Mouse (Mus musculus) intestine, embryonic 14.5 days (tissue): ENCODE results near the gene Il22ra2. TPM values are rescaled to one million over a fixed set of nuclear protein-coding genes. Genes with fewer than 3 reads are reported as not detected.
A peak's percentile ranks its signal among the peaks of the same experiment; 100 is the strongest.

ENCODE experiments used
- ATAC-seq: fragments of 200-750 bp; cut with Nextera tagmentation; replicated peaks from 2 replicates; pipeline ENCODE4 v1.8.0; 2017; ENCODE audit warnings: low read depth, moderate number of reproducible peaks, moderate TSS enrichment, moderate library complexity; ENCODE audit not compliant: low FRiP score, low TSS enrichment
- DNase-seq: peaks from one replicate; pipeline ENCODE4 v3.0.0-alpha.2; 2018; ENCODE audit warnings: low spot score
- H3K27ac ChIP-seq: fragments of 300-500 bp; sonication (generic); 2 replicates; pipeline ENCODE4 v1.5.1; 2014; ENCODE audit warnings: low read depth, mild to moderate bottlenecking, control low read depth
- H3K27me3 ChIP-seq: fragments of 300-500 bp; sonication (generic); replicated peaks from 2 replicates; pipeline ENCODE4 v1.6.1; 2014; ENCODE audit warnings: low read length, control low read depth; ENCODE audit not compliant: control insufficient read depth, insufficient read depth
- H3K36me3 ChIP-seq: fragments of 300-500 bp; sonication (generic); 2 replicates; pipeline ENCODE4 v1.6.1; 2014; ENCODE audit warnings: low read length, control low read depth; ENCODE audit not compliant: control insufficient read depth, insufficient read depth
- H3K4me1 ChIP-seq: fragments of 300-500 bp; sonication (generic); replicated peaks from 2 replicates; pipeline ENCODE4 v1.6.1; 2014; ENCODE audit warnings: low read length, control low read depth, mixed read lengths; ENCODE audit not compliant: control insufficient read depth, insufficient read depth
- H3K4me2 ChIP-seq: fragments of 300-500 bp; sonication (generic); 2 replicates; pipeline ENCODE4 v1.6.1; 2014; ENCODE audit warnings: low read length
- H3K4me3 ChIP-seq: fragments of 300-500 bp; sonication (generic); 2 replicates; pipeline ENCODE4 v1.5.1; 2014; ENCODE audit warnings: low read depth, low read length, control low read depth, mixed read lengths
- H3K9ac ChIP-seq: fragments of 300-500 bp; sonication (generic); 2 replicates; pipeline ENCODE4 v1.6.1; 2014; ENCODE audit warnings: mild to moderate bottlenecking, low read length
- H3K9me3 ChIP-seq: fragments of 300-500 bp; sonication (generic); 2 replicates; pipeline ENCODE4 v1.6.1; 2016; ENCODE audit warnings: low read length, control low read depth; ENCODE audit not compliant: control insufficient read depth
- WGBS: fragments of 180-500 bp; shearing (Covaris S2); extraction: QIAGEN DNeasy Blood & Tissue Kit; methylation state at CpG from one replicate; pipeline ENCODE4 v1.1.7; 2014; 5-methylcytosine and 5-hydroxymethylcytosine counted together
- polyA plus RNA-seq: library from polyadenylated mRNA; unstranded; fragments of >200 nt; fragmentation: Nextera tagmentation; extraction: Ambion mirVana; gene quantifications from 2 replicates; pipeline ENCODE4 v1.2.1, GENCODE M21; 2014

The Il22ra2 gene
- not detected in 2 replicates for polyA plus RNA-seq

DNA sequence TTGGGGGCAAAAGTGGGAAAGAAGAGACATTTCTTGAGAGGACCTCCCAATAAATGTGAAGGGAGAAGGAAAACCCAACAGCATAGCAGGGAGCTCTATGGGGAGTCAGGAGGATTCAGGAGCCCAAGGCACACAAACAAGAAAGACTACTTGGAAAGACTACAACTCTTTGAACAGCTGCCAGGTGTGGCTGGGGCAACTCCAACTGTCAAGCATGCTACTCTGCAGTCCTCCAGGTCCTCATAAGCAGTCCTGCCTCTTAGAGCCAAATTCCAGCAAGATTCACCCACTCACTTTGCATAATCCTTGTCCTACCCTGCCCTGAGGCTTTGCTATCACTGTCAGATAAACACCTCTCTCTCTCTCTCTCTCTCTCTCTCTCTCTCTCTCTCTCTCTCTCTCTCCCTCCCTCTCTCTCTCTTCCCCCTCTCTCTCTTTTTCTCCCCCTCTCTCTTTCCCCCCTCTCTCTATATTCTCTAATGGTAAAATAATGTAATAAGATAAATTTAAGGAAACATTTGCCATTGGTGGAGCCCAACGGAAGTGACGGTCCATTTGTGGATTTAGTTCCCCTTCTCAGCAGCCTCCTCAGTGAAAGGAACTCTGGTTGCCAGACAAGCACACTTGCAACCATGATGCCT lies at the start of gene Il22ra2:
TSS of gene Il22ra2 (plus strand) at position 591 of the 641 bp plus-strand sequence.
- Histone ChIP-seq H3K36me3 (no peaks in the 10 kb centered on the region), H3K4me2 (no peak within 1 kb of the TSS), H3K27ac (no peak within 1 kb of the TSS), H3K4me3 (no peak within 1 kb of the TSS), H3K4me1 (no peaks in the 10 kb centered on the region), H3K27me3 (no peaks in the 10 kb centered on the region), H3K9me3 (no peaks in the 10 kb centered on the region), H3K9ac (no peak within 1 kb of the TSS)
- DNase-seq (no peak), ATAC-seq (no peak)
- WGBS, result 95% methylated on average over 2 of the region's 2 CpGs

DNA sequence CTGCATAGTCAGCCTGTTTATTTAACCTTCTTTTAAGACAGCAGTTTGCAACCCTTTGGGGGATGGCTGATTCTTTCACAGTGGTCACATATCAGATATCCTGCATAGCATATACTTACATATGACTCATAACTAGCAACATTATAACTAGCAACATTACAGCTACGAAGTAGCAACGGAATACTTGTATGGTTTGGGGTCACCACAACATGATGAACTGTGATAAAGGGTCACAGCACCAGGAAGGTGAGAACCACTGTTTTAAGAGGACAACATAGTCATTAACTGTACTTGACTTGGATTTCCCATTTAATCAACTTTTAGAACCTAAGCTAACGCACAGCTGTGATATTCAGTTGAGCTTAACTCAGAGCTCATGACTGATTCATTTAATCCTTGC lies 44.2 kb upstream of the Il22ra2 start:
- no peak overlapping the region for H3K4me2 ChIP-seq
- ATAC-seq, result no peak
- H3K9ac ChIP-seq, result no peak overlapping the region
- 87% methylated on average over 3 of the region's 3 CpGs for WGBS
- no peaks in the 10 kb centered on the region for H3K27me3 ChIP-seq
- no peaks in the 10 kb centered on the region for H3K36me3 ChIP-seq
- H3K4me3 ChIP-seq, result no peak overlapping the region
- no peak for DNase-seq
- no peak overlapping the region for H3K27ac ChIP-seq
- no peaks in the 10 kb centered on the region for H3K9me3 ChIP-seq
- no peaks in the 10 kb centered on the region for H3K4me1 ChIP-seq

DNA sequence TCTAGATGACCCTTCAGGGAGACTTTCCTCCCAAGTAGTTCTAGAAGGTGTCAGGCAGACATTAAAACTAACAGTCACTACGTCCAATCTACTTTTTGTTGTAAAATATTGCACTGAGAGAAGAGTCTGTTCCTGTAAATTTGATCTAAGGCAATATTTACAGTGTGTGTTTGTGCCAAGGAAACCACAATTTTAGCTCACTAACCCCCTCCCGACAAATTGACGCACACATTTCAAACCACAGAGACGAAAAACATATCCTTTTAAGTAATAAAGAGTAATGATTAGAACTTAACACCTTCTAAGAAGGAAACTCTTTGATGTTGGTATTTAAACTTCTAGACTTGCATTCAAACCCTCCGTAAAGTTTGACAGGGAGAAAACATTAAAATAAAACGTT lies 43.8 kb upstream of the Il22ra2 start:
- H3K9ac ChIP-seq, result no peak overlapping the region
- H3K27me3 ChIP-seq, result no peaks in the 10 kb centered on the region
- H3K4me1 ChIP-seq, result peaks cover under 1% of the 10 kb centered on the region; the same call in 1 of the 2 replicates
- ATAC-seq (no peak), DNase-seq (no peak)
- H3K27ac ChIP-seq, result no peak overlapping the region
- 76% methylated on average over 6 of the region's 6 CpGs for WGBS
- H3K36me3 ChIP-seq, result no peaks in the 10 kb centered on the region
- no peak overlapping the region for H3K4me3 ChIP-seq
- no peak overlapping the region for H3K4me2 ChIP-seq
- no peaks in the 10 kb centered on the region for H3K9me3 ChIP-seq

DNA sequence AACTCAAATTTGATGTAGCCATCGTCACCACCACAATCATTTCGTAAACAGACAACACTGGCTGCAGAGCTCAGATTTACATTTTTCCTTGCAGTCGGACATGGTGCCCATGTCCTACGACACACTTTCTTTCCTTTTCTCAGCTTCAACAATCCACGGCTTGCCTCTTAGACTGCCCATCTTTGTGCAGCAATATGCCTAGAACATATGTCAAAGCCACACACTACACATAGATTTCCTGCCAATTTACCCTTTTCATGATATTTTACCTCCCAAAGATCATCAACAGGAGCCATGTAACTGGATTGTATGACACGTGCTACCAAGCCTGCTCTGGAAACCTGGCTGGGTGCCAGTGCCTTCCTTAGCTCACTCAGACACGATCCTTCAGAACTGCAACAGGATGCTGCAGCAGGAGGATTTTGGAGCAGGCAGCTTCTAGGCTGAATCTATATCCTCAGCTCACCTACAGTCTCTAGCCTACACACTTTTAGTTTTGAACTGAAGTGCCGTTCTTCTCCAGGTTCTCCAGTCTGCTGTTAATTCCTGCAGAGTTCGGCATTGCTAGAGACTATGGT lies 43.3 kb upstream of the Il22ra2 start:
- Histone ChIP-seq H3K9ac (no peak overlapping the region), H3K36me3 (no peaks in the 10 kb centered on the region), H3K27me3 (no peaks in the 10 kb centered on the region), H3K4me2 (no peak overlapping the region), H3K9me3 (no peaks in the 10 kb centered on the region), H3K27ac (no peak overlapping the region), H3K4me1 (peaks cover 3% of the 10 kb centered on the region; the same call in 1 of the 2 replicates), H3K4me3 (no peak overlapping the region)
- ATAC-seq (no peak), DNase-seq (no peak)
- WGBS, result 65% methylated on average over 9 of the region's 9 CpGs

DNA sequence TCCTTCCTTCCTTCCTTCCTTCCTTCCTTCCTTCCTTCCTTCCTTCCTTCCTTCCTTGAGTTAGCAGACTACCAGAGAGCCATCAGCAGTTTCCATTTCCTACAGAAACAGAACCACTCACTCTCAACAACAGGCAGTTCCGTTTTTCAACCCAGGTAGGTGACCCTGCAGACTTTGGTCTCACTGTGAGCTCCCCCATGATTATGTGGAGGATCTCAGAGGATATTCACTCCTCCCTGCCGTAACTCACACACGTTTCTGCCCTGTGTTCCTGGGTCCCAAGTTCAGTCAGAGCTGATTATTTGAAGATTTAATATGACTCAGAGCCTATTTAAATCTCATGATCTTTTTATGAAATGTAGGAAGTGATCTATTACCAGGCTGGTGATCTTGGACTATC lies 41.1 kb upstream of the Il22ra2 start:
- ATAC-seq (no peak), DNase-seq (no peak)
- peaks cover 3% of the 10 kb centered on the region; the same call in 1 of the 2 replicates for H3K4me1 ChIP-seq
- H3K4me3 ChIP-seq, result no peak overlapping the region
- H3K36me3 ChIP-seq, result no peaks in the 10 kb centered on the region
- WGBS, result 58% methylated on average over 3 of the region's 3 CpGs
- no peak overlapping the region for H3K9ac ChIP-seq
- no peaks in the 10 kb centered on the region for H3K27me3 ChIP-seq
- no peak overlapping the region for H3K27ac ChIP-seq
- H3K4me2 ChIP-seq, result no peak overlapping the region
- no peaks in the 10 kb centered on the region for H3K9me3 ChIP-seq

DNA sequence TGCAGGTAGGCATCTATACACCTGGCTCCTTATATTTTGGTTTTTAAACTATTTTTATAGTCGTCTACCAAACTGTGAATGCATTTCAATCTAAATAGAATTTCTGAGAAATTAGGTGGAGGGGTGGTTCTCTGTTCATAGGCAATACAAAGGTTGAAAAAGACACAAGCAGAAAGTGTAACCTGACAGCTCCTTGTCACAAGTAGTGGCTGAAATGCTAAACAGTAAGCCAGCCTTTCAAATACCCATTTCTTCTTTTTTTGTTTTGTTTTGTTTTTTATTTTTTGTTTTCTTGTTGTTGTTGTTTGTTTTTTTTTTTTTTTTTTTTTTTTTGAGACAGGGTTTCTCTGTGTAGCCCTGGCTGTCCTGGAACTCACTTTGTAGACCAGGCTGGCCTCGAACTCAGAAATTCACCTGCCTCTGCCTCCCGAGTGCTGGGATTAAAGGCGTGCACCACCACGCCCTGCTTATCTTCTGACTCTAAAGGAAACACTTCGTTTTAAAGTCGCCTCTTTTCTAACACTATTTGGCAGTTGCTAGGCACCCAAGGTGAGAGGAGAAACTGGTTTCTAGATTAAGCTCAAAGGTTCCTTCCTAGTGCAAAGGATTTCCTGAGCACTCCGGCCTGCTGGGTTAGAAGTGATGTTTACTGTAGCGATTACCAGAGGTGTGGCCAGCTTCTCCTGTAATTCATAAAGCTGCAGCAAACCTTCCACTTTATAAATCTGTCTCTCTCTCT lies 39.8 kb upstream of the Il22ra2 start:
- H3K4me1 ChIP-seq, result peaks cover 3% of the 10 kb centered on the region; the same call in 1 of the 2 replicates
- no peak overlapping the region for H3K27ac ChIP-seq
- DNase-seq (no peak), ATAC-seq (no peak)
- H3K9ac ChIP-seq, result no peak overlapping the region
- no peak overlapping the region for H3K4me3 ChIP-seq
- 61% methylated on average over 9 of the region's 9 CpGs for WGBS
- no peaks in the 10 kb centered on the region for H3K27me3 ChIP-seq
- H3K36me3 ChIP-seq, result no peaks in the 10 kb centered on the region
- no peak overlapping the region for H3K4me2 ChIP-seq
- no peaks in the 10 kb centered on the region for H3K9me3 ChIP-seq

DNA sequence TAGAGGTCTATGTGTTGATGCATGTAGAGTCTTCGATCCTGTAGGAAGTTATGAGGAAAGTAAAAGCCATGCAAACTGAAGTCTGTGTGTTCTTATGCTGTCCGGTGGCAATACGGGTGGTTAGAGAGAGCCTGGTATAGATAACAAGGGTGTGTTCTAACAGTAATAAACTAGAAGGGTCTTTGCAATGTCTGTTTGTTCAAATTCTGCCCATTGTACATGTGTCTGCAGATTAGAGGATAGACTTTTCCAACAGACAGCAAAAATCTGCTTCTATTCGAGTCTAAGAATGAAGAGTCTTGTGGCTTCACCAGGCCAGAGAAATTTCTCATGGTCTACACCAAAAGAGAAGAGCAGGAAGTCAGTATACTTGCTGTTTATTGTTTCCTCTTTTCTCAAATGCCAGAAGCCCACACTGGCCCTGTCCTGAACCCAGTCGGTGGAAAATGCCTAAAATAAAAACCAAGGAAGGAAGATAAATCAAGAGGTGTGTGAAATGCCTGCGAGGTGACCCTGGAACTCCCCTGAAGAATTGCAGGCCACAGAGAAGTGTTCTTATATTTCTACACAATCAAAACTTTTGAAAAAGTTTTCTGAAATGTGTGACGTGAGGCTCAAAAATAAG lies 38.9 kb upstream of the Il22ra2 start:
- no peak for ATAC-seq
- 47% methylated on average over 7 of the region's 7 CpGs for WGBS
- no peak for DNase-seq

DNA sequence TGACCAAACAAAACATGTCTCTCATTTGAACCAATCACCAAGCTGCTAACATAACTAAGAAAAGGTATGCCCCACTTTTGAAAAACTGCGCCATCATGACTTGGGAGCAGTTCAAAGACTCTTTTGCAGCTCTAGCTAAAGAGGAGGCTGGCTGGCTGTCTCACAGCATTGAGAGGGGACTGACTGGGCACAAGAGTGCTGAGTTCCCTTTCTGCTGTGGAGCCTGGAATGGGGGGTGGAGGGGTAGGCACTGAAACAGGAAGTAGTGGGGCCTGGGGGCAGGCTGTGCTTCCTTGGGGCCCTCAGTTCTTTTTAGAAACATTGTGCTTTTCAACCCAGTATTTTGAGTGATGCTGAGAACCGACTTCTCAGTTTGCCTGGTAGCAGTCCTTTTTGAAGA lies 37.7 kb upstream of the Il22ra2 start:
- Histone ChIP-seq H3K27me3 (no peaks in the 10 kb centered on the region), H3K36me3 (no peaks in the 10 kb centered on the region), H3K27ac (no peak overlapping the region), H3K4me2 (no peak overlapping the region), H3K9ac (no peak overlapping the region), H3K4me1 (peaks cover 3% of the 10 kb centered on the region; the same call in 1 of the 2 replicates), H3K9me3 (no peaks in the 10 kb centered on the region), H3K4me3 (no peak overlapping the region)
- DNase-seq (no peak), ATAC-seq (no peak)
- WGBS, result 86% methylated on average over 2 of the region's 2 CpGs

More for the DNA sequence above, 38.9 kb upstream of the Il22ra2 start:
- H3K36me3 ChIP-seq, result no peaks in the 10 kb centered on the region
- no peak overlapping the region for H3K4me2 ChIP-seq
- H3K27me3 ChIP-seq, result no peaks in the 10 kb centered on the region
- H3K4me1 ChIP-seq, result peaks cover 3% of the 10 kb centered on the region; the same call in 1 of the 2 replicates
- H3K27ac ChIP-seq, result peak overlapping the region; percentile 36; the same call in 1 of the 2 replicates
- H3K9ac ChIP-seq, result no peak overlapping the region
- H3K9me3 ChIP-seq, result no peaks in the 10 kb centered on the region
- no peak overlapping the region for H3K4me3 ChIP-seq
